Comparison of ENCODE assay signal across 8 mouse cellular contexts in the genomic region with DNA sequence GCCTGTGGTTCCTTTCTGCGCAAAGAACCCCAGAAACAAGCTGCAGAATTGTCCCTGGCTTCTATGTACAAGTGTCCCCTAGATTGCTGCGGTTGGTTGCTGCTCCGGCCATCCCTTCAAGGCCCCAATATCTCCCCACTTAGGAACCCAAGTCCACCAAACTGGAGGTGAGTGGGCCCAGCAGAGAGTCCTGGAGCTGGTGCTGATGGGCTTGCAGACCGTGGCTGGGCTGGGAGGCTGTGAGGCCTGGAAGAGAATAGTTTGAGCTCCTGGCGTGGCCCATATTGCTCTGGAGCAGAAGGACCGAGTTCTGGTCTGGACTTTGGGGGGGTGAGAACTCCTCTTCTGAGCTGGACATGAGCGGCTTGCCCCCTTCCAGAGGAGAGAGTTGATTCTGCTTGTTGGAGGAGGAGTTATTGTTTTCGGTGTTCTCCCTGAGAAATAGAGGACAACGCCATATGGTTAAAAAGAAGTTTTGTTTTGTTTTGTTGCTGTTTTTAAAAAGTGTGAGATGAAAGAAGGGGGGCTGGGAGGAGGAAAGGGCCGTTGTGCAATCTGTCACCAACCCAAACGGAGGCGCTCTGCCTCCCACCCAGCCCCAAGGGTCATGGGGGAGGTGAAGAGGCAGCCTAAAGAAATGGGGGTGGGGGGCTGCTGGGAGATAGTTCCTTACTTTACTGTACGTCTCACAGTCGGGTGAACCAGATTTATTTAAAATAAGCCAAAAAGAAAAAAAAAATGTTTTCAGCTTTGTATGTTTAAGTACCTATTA. TPM values are rescaled to one million over a fixed set of nuclear protein-coding genes. Genes with fewer than 3 reads are reported as not detected.
DNase-seq lines count a peak whose midpoint lies in the region; ATAC-seq and TF ChIP-seq lines count a peak whose summit lies in the region.
"Had no signal": no experiment of that assay in that cellular context is flagged by ENCODE, and none has a peak within 500 bp of the region (broad histone marks: within the 10 kb centered on the region; RNA-seq: fewer than 3 reads in every experiment).

No protein-coding gene starts in this region.

- peaks cover 24% of the 10 kb centered on the region for H3K79me2 ChIP-seq in CH12.LX (replicated peaks; ENCODE audit: control insufficient read depth, extremely low read depth, insufficient read depth, poor library complexity, severe bottlenecking)

- H3K36me3 ChIP-seq in kidney, embryonic 14.5 days (ENCODE audit: control insufficient read depth, insufficient read depth, low read length): no peaks in the 10 kb centered on the region
- no peaks in the 10 kb centered on the region for H3K36me3 ChIP-seq in kidney, adult 2 months (ENCODE audit: control insufficient read depth, insufficient read depth, low read length)
- H3K36me3 ChIP-seq in CH12.LX (replicated peaks in 1 of 2; ENCODE audit: control insufficient read depth in 1 of 2, insufficient read depth in 1 of 2, low read length in 1 of 2): peaks cover 5 to 27% of the 10 kb centered on the region in 2 experiments
- H3K36me3 ChIP-seq in hindbrain, embryonic 14.5 days (replicated peaks; ENCODE audit: control insufficient read depth, insufficient read depth): no peaks in the 10 kb centered on the region
- H3K36me3 ChIP-seq: liver, embryonic 15.5 days had no signal

- no peak; the same call in 1 of the 2 replicates for TF ChIP-seq RAD21 in CH12.LX (IDR thresholded peaks at IDR 0.05; ENCODE audit: low read depth, low read length)

- H3K4me1 ChIP-seq in kidney, embryonic 14.5 days (ENCODE audit: control insufficient read depth, insufficient read depth, low read length): peaks cover 20% of the 10 kb centered on the region; the same call in 1 of the 2 replicates
- H3K4me1 ChIP-seq in kidney, adult 2 months (ENCODE audit: control insufficient read depth, insufficient read depth, low read length): no peaks in the 10 kb centered on the region
- H3K4me1 ChIP-seq in CH12.LX (ENCODE audit: control insufficient read depth in 1 of 2, insufficient read depth in 2 of 2): peaks cover 0 to 24% of the 10 kb centered on the region in 2 experiments; a peak in 2 of 4 replicates
- H3K4me1 ChIP-seq in hindbrain, embryonic 14.5 days (replicated peaks; ENCODE audit: control insufficient read depth, insufficient read depth, low read length): no peaks in the 10 kb centered on the region

- no peak for TF ChIP-seq CTCF in kidney, adult 2 months (conservative IDR thresholded peaks at IDR 0.05; ENCODE audit: insufficient read depth, insufficient read length, low read depth, low read length)
- TF ChIP-seq CTCF in CH12.LX (conservative IDR thresholded peaks at IDR 0.05 in 1 of 2, IDR thresholded peaks at IDR 0.05 in 1 of 2; ENCODE audit: low read depth in 2 of 2, low read length in 2 of 2): peak in 1 of 2 experiments; percentile 45; a peak in 2 of 4 replicates

- no peak for TF ChIP-seq POLR2A in kidney, adult 2 months (IDR thresholded peaks at IDR 0.05; ENCODE audit: low read depth, low read length)
- no peak for TF ChIP-seq POLR2A in CH12.LX (IDR thresholded peaks at IDR 0.05; ENCODE audit: low read depth, low read length)

- WGBS in kidney, embryonic 14.5 days: 8% methylated on average over 14 of the region's 14 CpGs
- 24% methylated on average over 14 of the region's 14 CpGs for WGBS in kidney, adult 2 months
- WGBS in hindbrain, embryonic 14.5 days: 3% methylated on average over 14 of the region's 14 CpGs

- H3K27ac ChIP-seq in kidney, embryonic 14.5 days (ENCODE audit: low read depth, low read length): no peak overlapping the region
- no peak overlapping the region for H3K27ac ChIP-seq in kidney, adult 2 months (ENCODE audit: insufficient read depth, low read depth, low read length)
- H3K27ac ChIP-seq in CH12.LX (ENCODE audit: insufficient read depth, low read depth): 0 out of 2 replicates have a peak overlapping the region, but pooled peaks have one; percentile 0
- H3K27ac ChIP-seq in hindbrain, embryonic 14.5 days: no peak overlapping the region
- H3K27ac ChIP-seq: liver, embryonic 15.5 days had no signal

- H3K9ac ChIP-seq in kidney, embryonic 14.5 days (ENCODE audit: low read depth, low read length): no peak overlapping the region
- H3K9ac ChIP-seq in CH12.LX (ENCODE audit: insufficient read depth, low read depth): peak overlapping the region; percentile 91
- no peak overlapping the region for H3K9ac ChIP-seq in hindbrain, embryonic 14.5 days
- H3K9ac ChIP-seq: liver, embryonic 15.5 days had no signal

- H3K27me3 ChIP-seq in kidney, embryonic 14.5 days (ENCODE audit: control insufficient read depth, insufficient read depth, low read length): peaks cover 92% of the 10 kb centered on the region
- peaks cover 28% of the 10 kb centered on the region for H3K27me3 ChIP-seq in kidney, adult 2 months (replicated peaks; ENCODE audit: control insufficient read depth, insufficient read depth, low read length)
- H3K27me3 ChIP-seq in CH12.LX (replicated peaks): peaks cover 16% of the 10 kb centered on the region
- H3K27me3 ChIP-seq in hindbrain, embryonic 14.5 days (ENCODE audit: control insufficient read depth, insufficient read depth, low read length): peaks cover 99% of the 10 kb centered on the region

- ATAC-seq in kidney, embryonic 14.5 days (ENCODE audit: low FRiP score, low TSS enrichment): no peak
- ATAC-seq in hindbrain, embryonic 14.5 days (ENCODE audit: low FRiP score): no peak

- H3K4me2 ChIP-seq in kidney, embryonic 14.5 days (replicated peaks; ENCODE audit: low read depth, low read length): no peak overlapping the region
- peak overlapping the region; percentile 58 for H3K4me2 ChIP-seq in CH12.LX (ENCODE audit: insufficient read depth, low read depth, poor library complexity, severe bottlenecking)
- H3K4me2 ChIP-seq in hindbrain, embryonic 14.5 days (replicated peaks): peak overlapping the region; percentile 4; the same call in 1 of the 2 replicates

- no peak for TF ChIP-seq EP300 in CH12.LX (IDR thresholded peaks at IDR 0.05; ENCODE audit: low read length)

- DNase-seq in kidney, adult 2 months: no peak
- DNase-seq in CH12.LX (ENCODE audit: extremely low read depth): no peak
- peak; percentile 49 for DNase-seq in embryo, embryonic 11 days
- no peak for DNase-seq in hindbrain, embryonic 14.5 days (ENCODE audit: low spot score)
- DNase-seq in ovary, adult 18-20 months (ENCODE audit: low spot score): no peak
- DNase-seq in cerebellum, adult 9-11 months: no peak

- H3K9me3 ChIP-seq in kidney, embryonic 14.5 days (ENCODE audit: control insufficient read depth, low read length): no peaks in the 10 kb centered on the region
- no peaks in the 10 kb centered on the region for H3K9me3 ChIP-seq in CH12.LX (replicated peaks; ENCODE audit: low read length)
- H3K9me3 ChIP-seq in hindbrain, embryonic 14.5 days (ENCODE audit: control insufficient read depth, low read length): no peaks in the 10 kb centered on the region
- H3K9me3 ChIP-seq: liver, embryonic 15.5 days had no signal

- in situ Hi-C loops in CH12.LX (cut with MboI; ENCODE audit: low pct_ligation_motif_present, low pct_unique_long_range_greater_than_20kb, low sequenced_read_pairs): loop anchor here (25.0 kb wide), 1 partner anchor 269 kb away; no protein-coding TSS in a partner anchor

- peak overlapping the region; percentile 45; the same call in 1 of the 2 replicates for H3K4me3 ChIP-seq in kidney, embryonic 14.5 days (ENCODE audit: low read length)
- H3K4me3 ChIP-seq in kidney, adult 2 months (ENCODE audit: insufficient read depth, low read depth, low read length): no peak overlapping the region
- peak overlapping the region; percentile 75 to 87 (median 85) for H3K4me3 ChIP-seq in CH12.LX (replicated peaks in 1 of 3; ENCODE audit: low read depth in 2 of 3, low read length in 2 of 3, poor library complexity in 1 of 3)
- H3K4me3 ChIP-seq in hindbrain, embryonic 14.5 days (replicated peaks; ENCODE audit: low read length): peak overlapping the region; percentile 27; the same call in 1 of the 2 replicates

- dilution Hi-C loops in CH12.LX (cut with MboI; ENCODE audit: extremely low pct_ligation_motif_present, extremely low pct_unique_long_range_greater_than_20kb, low sequenced_read_pairs): no loop called here

TF ChIP-seq in CH12.LX, 34 proteins besides CTCF, POLR2A, EP300 and RAD21:
- TF ChIP-seq JUND (conservative IDR thresholded peaks at IDR 0.05; ENCODE audit: low read depth, low read length): no peak
- peak; percentile 77 for TF ChIP-seq CHD2 (IDR thresholded peaks at IDR 0.05; ENCODE audit: low read length)

RNA-seq across cellular contexts. Expression of gene Six1, which starts 10.1 kb away (rescaled TPM):
- polyA plus RNA-seq in kidney, embryonic 14.5 days (2014; fragmentation: Nextera tagmentation; extraction: Ambion mirVana): 0.12 and 0.16 TPM in 2 replicates
- polyA plus RNA-seq in kidney, adult 2 months (2012; rRNA removed): 0.35 and 0.53 TPM in 2 replicates
- total RNA-seq in CH12.LX (2012; rRNA removed) (8.1 and 9.5 TPM in 2 replicates), CH12.LX (2014; rRNA removed) (7.6 and 7.9 TPM in 2 replicates)
- polyA plus RNA-seq in CH12.LX (2012; ENCODE audit: insufficient read length, low read depth): 16.1 and 16.5 TPM in 2 replicates
- 0.43 and 0.53 TPM in 2 replicates for polyA plus RNA-seq in hindbrain, embryonic 14.5 days (2014; fragmentation: Nextera tagmentation; extraction: Ambion mirVana)

Comparison
In these comparisons a context has a peak if more than half of its experiments do, and no peak if none do; other contexts are left out.
1. RNA of gene Six1, which starts 10.1 kb away (polyA plus RNA-seq): 16.1 to 16.5 TPM in CH12.LX; 0.35 to 0.53 TPM in kidney, adult 2 months, 0.43 to 0.53 TPM in hindbrain, embryonic 14.5 days and 0.12 to 0.16 TPM in kidney, embryonic 14.5 days; every median in the first group is over 10 times any median in the second.